Mouse (Mus musculus) hindbrain, embryonic 12.5 days (tissue): ENCODE measurements around the gene Tgfbrap1. TPM values are rescaled to one million over a fixed set of nuclear protein-coding genes. Genes with fewer than 3 reads are reported as not detected.
A peak's percentile ranks its signal among the peaks of the same experiment; 100 is the strongest.
"Not testable (repeated sequence)": the region's sequence is repeated elsewhere in the genome, so short reads cannot be mapped to it uniquely, and the experiment has no call there.

Source experiments
- ATAC-seq: fragments of 200-750 bp; cut with Nextera tagmentation; 2 replicates; pipeline ENCODE4 v1.8.0; 2017; ENCODE audit warnings: moderate TSS enrichment; ENCODE audit not compliant: low FRiP score
- H3K27ac ChIP-seq: fragments of 300-500 bp; sonication (generic); 2 replicates; pipeline ENCODE4 v1.5.1; 2016; ENCODE audit warnings: mild to moderate bottlenecking
- H3K27me3 ChIP-seq: fragments of 300-500 bp; sonication (generic); 2 replicates; pipeline ENCODE4 v1.6.1; 2016; ENCODE audit warnings: mild to moderate bottlenecking
- H3K36me3 ChIP-seq: fragments of 300-500 bp; sonication (generic); 2 replicates; pipeline ENCODE4 v1.6.1; 2016; ENCODE audit warnings: mild to moderate bottlenecking
- H3K4me1 ChIP-seq: fragments of 300-500 bp; sonication (generic); 2 replicates; pipeline ENCODE4 v1.6.1; 2016
- H3K4me2 ChIP-seq: fragments of 300-500 bp; sonication (generic); replicated peaks from 2 replicates; pipeline ENCODE4 v1.6.1; 2016; ENCODE audit warnings: mild to moderate bottlenecking
- H3K4me3 ChIP-seq: fragments of 300-500 bp; sonication (generic); 2 replicates; pipeline ENCODE4 v1.5.1; 2016; ENCODE audit warnings: mild to moderate bottlenecking
- H3K9ac ChIP-seq: fragments of 300-500 bp; sonication (generic); 2 replicates; pipeline ENCODE4 v1.6.1; 2016; ENCODE audit warnings: mild to moderate bottlenecking, moderate library complexity
- H3K9me3 ChIP-seq: fragments of 300-500 bp; sonication (generic); replicated peaks from 2 replicates; pipeline ENCODE4 v1.6.1; 2016; ENCODE audit warnings: mild to moderate bottlenecking
- WGBS: fragments of 180-500 bp; shearing (Covaris S2); methylation state at CpG from one replicate; pipeline ENCODE4 v1.1.7; 2016; 5-methylcytosine and 5-hydroxymethylcytosine counted together
- polyA plus RNA-seq: library from polyadenylated mRNA; unstranded; fragments of >200 nt; fragmentation: Nextera tagmentation; extraction: Ambion mirVana; gene quantifications from 2 replicates; pipeline ENCODE4 v1.2.1, GENCODE M21; 2016

Tgfbrap1 gene
- polyA plus RNA-seq, result 16.9 and 17.2 TPM in 2 replicates

DNA sequence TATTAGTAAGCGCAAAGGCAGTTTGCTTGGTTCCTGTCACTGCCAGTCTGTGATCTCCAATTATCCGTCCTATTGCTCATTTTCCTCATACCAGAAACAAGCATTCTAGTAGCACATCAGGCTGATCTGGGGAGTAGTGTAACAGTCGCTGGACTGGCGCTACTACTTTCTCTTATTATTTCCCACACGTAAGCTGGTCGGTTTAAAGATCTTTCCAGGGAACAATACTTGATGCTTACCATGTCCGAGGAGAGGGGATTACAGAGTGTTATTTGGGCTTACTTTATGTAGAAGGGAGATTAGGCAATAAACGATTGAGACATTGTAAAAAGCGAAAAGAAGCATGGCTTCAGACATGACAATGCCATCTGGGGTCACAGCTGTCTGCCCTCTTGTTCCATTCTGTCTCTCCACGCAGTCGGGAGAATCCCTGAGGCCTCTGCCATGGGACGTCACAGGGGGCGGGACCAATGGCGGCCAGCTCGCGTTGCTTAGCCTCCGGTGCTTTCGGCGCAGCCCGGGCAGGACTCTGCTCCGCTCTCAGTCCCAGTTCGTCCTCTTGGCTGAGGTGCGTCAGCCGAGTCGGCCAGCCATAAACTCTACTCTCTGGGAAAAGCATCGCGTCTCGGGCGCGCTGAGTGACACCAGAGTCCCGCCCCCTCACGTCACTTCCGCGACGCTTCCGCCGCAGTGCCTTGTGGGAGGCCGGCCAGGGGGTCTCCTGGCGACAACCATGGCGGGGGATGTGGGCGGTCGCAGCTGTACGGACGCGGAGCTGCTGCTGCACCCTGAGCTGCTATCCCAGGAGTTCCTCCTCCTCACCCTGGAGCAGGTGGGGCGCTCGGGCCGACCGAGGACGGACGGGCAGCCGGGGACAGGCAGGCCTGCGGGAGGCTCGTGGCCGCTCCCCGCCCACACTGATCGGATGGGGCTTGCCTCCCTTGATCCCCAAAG lies at the start of gene Tgfbrap1, which contains the start of gene AI597479:
Gene Tgfbrap1 (minus strand): TSS at position 607 of the 954 bp plus-strand sequence.
Gene AI597479 (plus strand): TSS at position 680 of the 954 bp plus-strand sequence.
- Histone ChIP-seq H3K36me3 (peaks cover 16% of the 10 kb centered on the region), H3K4me2 (peak within 1 kb of the TSS; percentile 83), H3K27me3 (no peaks in the 10 kb centered on the region), H3K9ac (peak within 1 kb of the TSS; percentile 95), H3K4me3 (peak within 1 kb of the TSS; percentile 86), H3K27ac (peak within 1 kb of the TSS; percentile 99), H3K4me1 (peaks cover 16% of the 10 kb centered on the region), H3K9me3 (no peaks in the 10 kb centered on the region)
- peak; percentile 97 for ATAC-seq
- WGBS, result under 1% methylated on average over 57 of the region's 57 CpGs

DNA sequence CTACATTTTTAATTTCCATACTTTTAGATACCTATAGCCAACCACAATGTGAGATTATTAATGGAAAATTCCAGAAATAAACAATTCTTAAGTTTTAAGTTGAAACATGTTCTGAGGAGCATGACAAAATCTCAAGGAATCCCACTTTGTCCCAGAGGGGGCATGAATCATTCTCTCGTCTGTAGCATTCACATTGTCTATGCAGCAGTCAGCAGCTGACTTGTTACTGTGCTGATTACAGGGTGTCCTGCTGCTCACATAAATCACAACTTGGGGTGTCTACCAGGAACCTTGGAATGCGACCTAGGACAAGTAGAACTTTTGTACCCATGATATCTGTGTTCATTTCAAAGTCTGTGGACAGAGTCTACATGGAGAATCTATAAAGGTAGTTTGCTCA lies 49.0 kb upstream of the Tgfbrap1 start:
- 71% methylated on average over 2 of the region's 2 CpGs for WGBS

DNA sequence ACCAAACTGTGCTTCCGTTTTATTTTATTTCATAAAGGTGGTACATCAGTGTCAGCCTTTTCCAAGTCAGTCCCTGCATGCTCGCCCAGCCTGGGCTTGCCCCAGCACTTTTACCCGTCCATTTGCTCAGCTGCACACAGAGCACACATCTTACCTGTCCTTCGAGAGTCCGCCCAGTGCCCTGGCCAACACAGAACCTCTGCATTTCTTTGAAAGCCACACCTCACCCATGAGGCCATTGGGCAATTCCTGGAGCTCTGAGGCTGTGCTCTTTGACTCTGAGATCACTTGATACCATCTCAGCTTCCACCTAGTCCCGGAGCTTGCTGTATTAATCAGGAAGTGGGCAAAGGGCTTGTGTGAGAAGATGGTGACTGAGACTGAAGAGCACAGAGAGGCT lies 47.0 kb upstream of the Tgfbrap1 start:
- no peaks in the 10 kb centered on the region for H3K9me3 ChIP-seq
- H3K4me3 ChIP-seq, result no peak overlapping the region
- no peak for ATAC-seq
- H3K9ac ChIP-seq, result no peak overlapping the region
- no peaks in the 10 kb centered on the region for H3K36me3 ChIP-seq
- H3K4me1 ChIP-seq, result no peaks in the 10 kb centered on the region
- no peaks in the 10 kb centered on the region for H3K27me3 ChIP-seq
- 84% methylated on average over 6 of the region's 6 CpGs for WGBS
- no peak overlapping the region for H3K27ac ChIP-seq
- no peak overlapping the region for H3K4me2 ChIP-seq

More for the DNA sequence above, 49.0 kb upstream of the Tgfbrap1 start:
- Histone ChIP-seq H3K27me3 (no peaks in the 10 kb centered on the region), H3K36me3 (no peaks in the 10 kb centered on the region), H3K4me2 (no peak overlapping the region), H3K4me1 (no peaks in the 10 kb centered on the region), H3K27ac (no peak overlapping the region), H3K4me3 (no peak overlapping the region), H3K9ac (no peak overlapping the region), H3K9me3 (no peaks in the 10 kb centered on the region)
- no peak for ATAC-seq

DNA sequence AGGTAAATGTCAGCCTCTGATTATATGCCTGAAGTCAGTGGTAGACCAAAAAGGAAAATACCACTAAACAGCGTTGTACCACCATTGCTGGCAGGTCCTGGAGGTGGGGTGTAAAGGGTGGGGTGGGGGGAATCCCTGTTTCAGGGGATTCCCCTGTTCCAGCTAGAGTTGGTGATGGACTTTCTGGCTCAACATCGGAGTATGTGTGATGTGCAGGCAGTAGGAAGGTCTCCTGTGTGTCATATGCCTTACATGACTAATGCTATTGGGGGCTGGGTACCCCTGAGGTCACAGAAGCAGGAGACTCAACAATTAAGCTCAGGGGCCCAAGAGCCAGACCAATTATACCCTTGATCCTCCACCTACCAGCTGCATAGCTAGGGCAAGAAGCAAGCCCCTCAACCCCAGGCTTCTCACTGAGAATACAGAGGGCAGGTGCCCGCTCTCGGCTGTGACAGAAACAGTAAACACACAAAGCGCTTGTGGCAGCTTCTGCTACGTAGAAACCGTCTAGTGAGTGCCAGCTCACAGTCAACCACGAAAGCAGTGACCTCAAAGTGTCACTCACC lies 46.0 kb upstream of the Tgfbrap1 start:
- Histone ChIP-seq H3K4me3 (no peak overlapping the region), H3K27ac (no peak overlapping the region), H3K9me3 (no peaks in the 10 kb centered on the region), H3K4me1 (no peaks in the 10 kb centered on the region), H3K9ac (no peak overlapping the region), H3K27me3 (no peaks in the 10 kb centered on the region), H3K36me3 (no peaks in the 10 kb centered on the region), H3K4me2 (no peak overlapping the region)
- no peak for ATAC-seq
- WGBS, result 80% methylated on average over 8 of the region's 8 CpGs

DNA sequence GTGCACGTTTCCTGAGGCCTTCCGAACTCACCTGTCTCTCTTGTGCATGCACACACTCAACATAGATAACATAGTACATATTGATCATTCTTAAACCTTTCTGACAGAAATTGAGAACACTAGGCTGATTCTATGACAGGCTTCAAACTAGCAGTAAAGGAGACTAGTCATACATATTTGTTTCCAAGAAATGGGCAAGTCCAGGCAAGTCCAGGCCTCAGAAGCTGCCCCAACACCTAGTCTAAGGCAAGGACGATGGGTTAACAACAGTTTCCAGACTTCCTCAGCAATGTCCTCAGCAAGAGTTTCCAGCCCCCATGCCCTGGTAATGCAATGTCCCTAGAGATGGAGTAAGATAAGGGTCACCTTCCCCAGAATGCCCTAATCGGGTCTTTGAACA lies 45.4 kb upstream of the Tgfbrap1 start:
- H3K9me3 ChIP-seq, result no peaks in the 10 kb centered on the region

DNA sequence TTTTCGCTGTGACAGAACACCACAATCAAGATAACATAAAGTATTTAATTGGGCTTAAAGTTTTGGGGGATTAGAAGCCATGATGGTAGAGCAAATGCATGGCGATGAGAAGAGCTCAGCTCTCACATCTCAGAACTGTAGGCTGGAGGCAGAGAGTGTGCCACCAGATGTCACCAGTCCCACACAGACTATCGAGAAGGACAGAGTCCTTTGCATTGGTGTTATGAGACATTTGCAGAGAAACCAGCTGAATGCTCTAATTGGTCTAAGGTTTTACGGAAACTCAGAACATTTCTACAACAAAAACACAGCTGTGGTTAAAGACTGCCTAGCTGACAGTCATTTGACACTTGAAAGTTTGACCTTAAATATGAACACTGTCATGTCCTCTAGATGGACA lies 44.8 kb upstream of the Tgfbrap1 start:
- Histone ChIP-seq H3K36me3 (no peaks in the 10 kb centered on the region), H3K27me3 (no peaks in the 10 kb centered on the region), H3K4me2 (no peak overlapping the region), H3K27ac (no peak overlapping the region), H3K4me3 (no peak overlapping the region), H3K9me3 (no peaks in the 10 kb centered on the region), H3K4me1 (no peaks in the 10 kb centered on the region), H3K9ac (no peak overlapping the region)
- ATAC-seq, result no peak
- WGBS, result 86% methylated on average over 4 of the region's 4 CpGs

More for the DNA sequence above, 45.4 kb upstream of the Tgfbrap1 start:
- H3K27ac ChIP-seq, result no peak overlapping the region
- no peaks in the 10 kb centered on the region for H3K27me3 ChIP-seq
- H3K4me3 ChIP-seq, result no peak overlapping the region
- no peak for ATAC-seq
- no peaks in the 10 kb centered on the region for H3K4me1 ChIP-seq
- WGBS, result 91% methylated on average over 4 of the region's 4 CpGs
- no peak overlapping the region for H3K9ac ChIP-seq
- no peak overlapping the region for H3K4me2 ChIP-seq
- no peaks in the 10 kb centered on the region for H3K36me3 ChIP-seq

DNA sequence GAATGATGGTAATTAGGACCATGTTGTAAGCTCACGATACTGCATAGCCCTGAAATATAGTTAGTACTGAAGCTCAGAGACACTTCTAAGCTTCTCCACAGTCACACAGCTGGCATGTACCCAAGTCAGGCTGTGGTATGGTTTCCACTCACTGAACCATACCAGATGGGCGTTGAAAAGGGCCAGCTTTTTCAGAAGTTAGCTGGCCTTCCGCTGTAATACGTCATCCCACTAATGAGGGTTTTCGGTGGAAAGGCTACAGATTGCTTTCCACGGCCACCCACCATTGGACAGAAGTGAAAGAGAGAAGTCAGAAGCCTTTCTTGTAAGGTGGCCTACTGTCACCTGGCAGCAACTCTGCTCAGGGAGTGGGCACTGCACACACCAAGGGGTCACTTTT lies 44.4 kb upstream of the Tgfbrap1 start:
- ATAC-seq, result no peak
- no peak overlapping the region for H3K4me3 ChIP-seq
- 83% methylated on average over 6 of the region's 6 CpGs for whole genome bisulfite sequencing
- no peaks in the 10 kb centered on the region for H3K9me3 ChIP-seq
- no peak overlapping the region for H3K4me2 ChIP-seq
- no peaks in the 10 kb centered on the region for H3K36me3 ChIP-seq
- H3K4me1 ChIP-seq, result no peaks in the 10 kb centered on the region
- no peak overlapping the region for H3K27ac ChIP-seq
- no peak overlapping the region for H3K9ac ChIP-seq
- H3K27me3 ChIP-seq, result no peaks in the 10 kb centered on the region

DNA sequence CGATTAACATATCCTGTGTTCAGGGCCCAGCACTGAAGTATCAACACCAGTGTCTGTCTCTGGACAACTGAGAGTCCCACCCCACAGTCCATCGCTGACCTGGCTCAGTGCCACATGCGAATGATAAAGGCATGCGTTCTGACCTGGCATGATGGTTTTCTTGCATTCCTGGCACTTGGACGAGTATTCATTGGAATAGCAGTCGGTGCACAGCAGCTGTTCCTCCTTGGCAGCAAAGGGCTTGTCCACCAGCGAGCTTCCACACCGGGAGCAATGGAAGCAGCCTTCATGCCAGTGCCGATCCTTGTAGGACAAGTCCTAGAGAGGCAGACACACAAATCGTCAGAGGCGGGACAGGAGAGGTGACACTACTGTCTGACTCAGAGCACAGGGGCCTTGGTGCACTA lies 43.1 kb upstream of the Tgfbrap1 start:
- Histone ChIP-seq H3K9me3 (no peaks in the 10 kb centered on the region), H3K4me2 (no peak overlapping the region), H3K27me3 (no peaks in the 10 kb centered on the region), H3K4me1 (no peaks in the 10 kb centered on the region), H3K36me3 (peaks cover 2% of the 10 kb centered on the region; the same call in 1 of the 2 replicates), H3K9ac (no peak overlapping the region), H3K4me3 (no peak overlapping the region), H3K27ac (no peak overlapping the region)
- no peak for ATAC-seq
- 89% methylated on average over 11 of the region's 11 CpGs for WGBS

DNA sequence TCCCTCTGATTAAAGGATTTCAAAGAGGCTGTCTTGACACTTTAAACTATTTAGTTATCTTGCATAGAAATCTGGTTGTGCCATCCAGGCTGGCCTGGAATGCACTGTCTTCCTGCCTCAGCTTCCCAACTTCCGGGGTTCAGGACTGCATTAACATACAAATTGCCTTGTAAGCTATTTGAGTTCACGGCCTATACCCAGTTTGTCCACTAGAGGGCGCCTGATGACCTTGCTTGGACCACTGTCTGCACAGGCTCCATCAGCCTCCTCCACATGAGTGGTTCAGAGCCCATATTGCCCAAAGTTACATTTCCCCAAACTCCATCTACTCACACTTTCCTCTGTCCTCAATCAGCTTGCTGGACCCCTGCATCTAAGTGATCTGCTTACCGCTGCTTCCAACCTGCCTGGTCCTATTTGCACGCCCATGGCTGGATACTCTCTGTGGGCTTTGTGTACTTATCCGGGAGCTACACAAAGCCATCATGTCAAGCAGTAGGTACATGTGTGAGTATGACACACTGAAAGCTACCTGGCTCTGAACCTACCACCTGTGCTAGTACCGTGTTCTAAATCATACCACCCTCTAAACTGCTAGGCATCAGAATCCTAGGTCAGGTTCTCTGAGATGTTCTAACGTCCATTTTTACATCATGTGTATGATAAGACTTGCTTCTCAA lies 41.3 kb upstream of the Tgfbrap1 start:
- Histone ChIP-seq H3K4me3 (no peak overlapping the region), H3K9me3 (no peaks in the 10 kb centered on the region), H3K4me2 (no peak overlapping the region), H3K4me1 (no peaks in the 10 kb centered on the region), H3K27me3 (no peaks in the 10 kb centered on the region), H3K9ac (no peak overlapping the region), H3K27ac (no peak overlapping the region), H3K36me3 (peaks cover 5% of the 10 kb centered on the region; the same call in 1 of the 2 replicates)
- ATAC-seq, result peak; percentile 76
- WGBS, result 51% methylated on average over 8 of the region's 8 CpGs

DNA sequence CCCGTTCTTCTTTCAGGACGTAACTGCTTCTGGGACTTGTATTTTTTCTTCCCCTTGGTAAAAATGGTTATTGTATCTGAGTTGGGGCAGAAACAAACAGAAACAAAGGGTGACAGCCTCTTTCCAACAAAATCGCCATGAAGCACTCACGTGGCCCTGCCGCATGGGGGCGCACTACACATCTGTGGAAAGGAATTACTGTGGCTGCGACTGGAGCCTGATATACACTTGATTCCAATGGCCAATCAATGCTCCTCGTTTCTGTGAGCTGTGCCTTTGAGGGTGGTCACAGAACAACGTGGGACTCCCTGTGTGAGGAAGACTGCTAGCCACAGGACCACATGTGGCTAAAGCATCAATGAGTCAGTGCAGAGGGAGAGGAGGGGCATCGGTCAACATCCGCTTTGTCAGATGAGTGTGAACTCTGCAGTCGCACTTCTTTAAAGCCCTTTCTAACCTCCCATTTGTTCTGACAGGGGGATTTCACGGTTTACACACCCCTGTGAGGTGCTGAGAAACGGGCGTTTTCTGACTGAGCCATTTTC lies 39.9 kb upstream of the Tgfbrap1 start:
- Histone ChIP-seq H3K9ac (no peak overlapping the region), H3K36me3 (peaks cover 5% of the 10 kb centered on the region; the same call in 1 of the 2 replicates), H3K4me3 (no peak overlapping the region), H3K27ac (no peak overlapping the region), H3K4me2 (no peak overlapping the region), H3K4me1 (no peaks in the 10 kb centered on the region), H3K27me3 (no peaks in the 10 kb centered on the region), H3K9me3 (no peaks in the 10 kb centered on the region)
- ATAC-seq, result no peak
- WGBS, result 73% methylated on average over 15 of the region's 15 CpGs

DNA sequence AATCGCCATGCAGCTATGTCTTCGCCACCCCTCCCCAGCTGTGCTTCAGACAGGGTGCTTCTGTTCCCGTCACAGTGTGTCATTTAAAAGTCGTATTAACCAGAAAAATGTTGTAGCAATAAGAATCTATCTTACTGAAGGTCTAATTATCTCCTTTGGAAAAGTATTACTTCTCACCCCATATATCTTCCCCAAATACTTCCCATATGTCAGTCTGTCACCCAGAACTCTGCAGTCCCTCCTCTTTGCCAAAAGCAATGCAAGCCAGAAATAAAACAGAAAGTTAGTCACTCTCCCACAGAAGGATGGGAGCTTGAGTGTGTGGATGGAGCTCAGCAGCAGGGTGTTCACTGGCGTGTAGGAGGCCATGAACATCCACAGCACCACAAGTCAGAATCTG lies 38.9 kb upstream of the Tgfbrap1 start:
- Histone ChIP-seq H3K9me3 (no peaks in the 10 kb centered on the region), H3K4me1 (no peaks in the 10 kb centered on the region), H3K36me3 (peaks cover 5% of the 10 kb centered on the region; the same call in 1 of the 2 replicates), H3K9ac (no peak overlapping the region), H3K27me3 (no peaks in the 10 kb centered on the region), H3K27ac (no peak overlapping the region), H3K4me2 (no peak overlapping the region), H3K4me3 (no peak overlapping the region)
- ATAC-seq, result no peak
- WGBS, result 91% methylated on average over 5 of the region's 5 CpGs

DNA sequence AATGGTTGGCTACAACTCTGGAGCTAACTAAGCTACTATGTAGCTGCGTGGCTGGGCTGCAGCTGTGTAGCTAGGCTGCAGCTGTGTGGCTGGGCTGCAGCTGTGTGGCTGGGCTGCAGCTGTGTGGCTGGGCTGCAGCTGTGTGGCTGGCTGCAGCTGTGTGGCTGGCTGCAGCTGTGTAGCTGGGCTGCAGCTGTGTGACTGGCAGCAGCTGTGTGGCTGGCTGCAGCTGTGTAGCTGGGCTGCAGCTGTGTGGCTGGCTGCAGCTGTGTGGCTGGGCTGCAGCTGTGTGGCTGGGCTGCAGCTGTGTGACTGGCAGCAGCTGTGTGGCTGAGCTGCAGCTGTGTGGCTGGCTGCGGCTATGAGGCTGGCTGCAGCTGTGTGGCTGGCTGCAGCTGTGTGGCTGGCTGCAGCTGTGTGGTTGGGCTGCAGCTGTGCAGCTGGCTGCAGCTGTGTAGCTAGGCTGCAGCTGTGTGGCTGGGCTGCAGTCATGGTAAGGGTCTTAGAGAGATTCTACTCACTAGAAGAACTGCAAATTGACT lies 38.1 kb upstream of the Tgfbrap1 start:
- H3K9me3 ChIP-seq, H3K4me2 ChIP-seq, H3K27me3 ChIP-seq, H3K4me3 ChIP-seq, H3K27ac ChIP-seq, ATAC-seq, H3K4me1 ChIP-seq, H3K9ac ChIP-seq, H3K36me3 ChIP-seq: not testable (repeated sequence)
- 88% methylated on average over 2 of the region's 2 CpGs for WGBS
